Mouse (Mus musculus): ENCODE data around the gene St6galnac3. TPM values are rescaled to one million over a fixed set of nuclear protein-coding genes. Genes with fewer than 3 reads are reported as not detected.

The St6galnac3 gene
- polyA plus RNA-seq, 1 experiment from 2014 or later, result 25.6 TPM

- no peaks in the 10 kb centered on the region for H3K27me3 ChIP-seq (ENCODE audit: control insufficient read depth, insufficient read depth, low read length)
- WGBS, result 96% methylated on average over 4 of the region's 4 CpGs
- no peak overlapping the region for H3K9ac ChIP-seq (replicated peaks; ENCODE audit: low read depth, low read length)
- H3K4me1 ChIP-seq (ENCODE audit: control insufficient read depth, insufficient read depth, low read length), result peaks cover 11% of the 10 kb centered on the region
- H3K4me3 ChIP-seq (ENCODE audit: low read depth, low read length), result no peak overlapping the region
- no peaks in the 10 kb centered on the region for H3K36me3 ChIP-seq (ENCODE audit: control insufficient read depth, insufficient read depth, low read length)
- ATAC-seq (ENCODE audit: low read depth), result no peak
- no peaks in the 10 kb centered on the region for H3K9me3 ChIP-seq (ENCODE audit: control insufficient read depth, low read length)
- no peak overlapping the region for H3K27ac ChIP-seq (ENCODE audit: low read depth, low read length)
- H3K4me2 ChIP-seq (ENCODE audit: low read depth, low read length), result no peak overlapping the region
These were observed 437.4 kb downstream of the St6galnac3 start for GRCm38 (mm10) chr3:153287564-153287963.

GRCm38 (mm10) chr3:153287081-153287480, 437.9 kb downstream of the St6galnac3 start:
- Histone ChIP-seq H3K9me3 (ENCODE audit: control insufficient read depth, low read length) (no peaks in the 10 kb centered on the region), H3K27ac (ENCODE audit: low read depth, low read length) (no peak overlapping the region), H3K27me3 (ENCODE audit: control insufficient read depth, insufficient read depth, low read length) (no peaks in the 10 kb centered on the region), H3K4me2 (ENCODE audit: low read depth, low read length) (no peak overlapping the region), H3K4me1 (ENCODE audit: control insufficient read depth, insufficient read depth, low read length) (peaks cover 11% of the 10 kb centered on the region), H3K4me3 (ENCODE audit: low read depth, low read length) (no peak overlapping the region), H3K9ac (replicated peaks; ENCODE audit: low read depth, low read length) (no peak overlapping the region), H3K36me3 (ENCODE audit: control insufficient read depth, insufficient read depth, low read length) (no peaks in the 10 kb centered on the region)
- 70% methylated on average over 6 of the region's 6 CpGs for WGBS
- ATAC-seq (ENCODE audit: low read depth), result no peak

- Histone ChIP-seq H3K4me1 (ENCODE audit: control insufficient read depth, insufficient read depth, low read length) (peaks cover 22% of the 10 kb centered on the region), H3K36me3 (ENCODE audit: control insufficient read depth, insufficient read depth, low read length) (no peaks in the 10 kb centered on the region), H3K27ac (ENCODE audit: low read depth, low read length) (no peak overlapping the region), H3K4me3 (ENCODE audit: low read depth, low read length) (no peak overlapping the region), H3K4me2 (ENCODE audit: low read depth, low read length) (no peak overlapping the region), H3K27me3 (ENCODE audit: control insufficient read depth, insufficient read depth, low read length) (no peaks in the 10 kb centered on the region), H3K9ac (replicated peaks; ENCODE audit: low read depth, low read length) (no peak overlapping the region), H3K9me3 (ENCODE audit: control insufficient read depth, low read length) (no peaks in the 10 kb centered on the region)
- ATAC-seq (ENCODE audit: low read depth), result no peak
- 56% methylated on average over 16 of the region's 16 CpGs for WGBS
These were observed 442.7 kb downstream of the St6galnac3 start for GRCm38 (mm10) chr3:153282123-153282765.

GRCm38 (mm10) chr3:153278249-153278648, 446.7 kb downstream of the St6galnac3 start:
- Histone ChIP-seq H3K4me2 (ENCODE audit: low read depth, low read length) (no peak overlapping the region), H3K9me3 (ENCODE audit: control insufficient read depth, low read length) (peaks cover 2% of the 10 kb centered on the region; the same call in 1 of the 2 replicates), H3K9ac (replicated peaks; ENCODE audit: low read depth, low read length) (no peak overlapping the region), H3K36me3 (ENCODE audit: control insufficient read depth, insufficient read depth, low read length) (no peaks in the 10 kb centered on the region), H3K27ac (ENCODE audit: low read depth, low read length) (no peak overlapping the region), H3K4me1 (ENCODE audit: control insufficient read depth, insufficient read depth, low read length) (peaks cover 22% of the 10 kb centered on the region), H3K4me3 (ENCODE audit: low read depth, low read length) (no peak overlapping the region), H3K27me3 (ENCODE audit: control insufficient read depth, insufficient read depth, low read length) (no peaks in the 10 kb centered on the region)
- no peak for ATAC-seq (ENCODE audit: low read depth)
- 86% methylated on average over 5 of the region's 5 CpGs for WGBS

GRCm38 (mm10) chr3:153277389-153277999, 447.5 kb downstream of the St6galnac3 start:
- Histone ChIP-seq H3K36me3 (ENCODE audit: control insufficient read depth, insufficient read depth, low read length) (no peaks in the 10 kb centered on the region), H3K27me3 (ENCODE audit: control insufficient read depth, insufficient read depth, low read length) (no peaks in the 10 kb centered on the region), H3K27ac (ENCODE audit: low read depth, low read length) (peak overlapping the region; percentile 7; the same call in 1 of the 2 replicates), H3K4me1 (ENCODE audit: control insufficient read depth, insufficient read depth, low read length) (peaks cover 19% of the 10 kb centered on the region), H3K9ac (replicated peaks; ENCODE audit: low read depth, low read length) (no peak overlapping the region), H3K9me3 (ENCODE audit: control insufficient read depth, low read length) (peaks cover 3% of the 10 kb centered on the region; the same call in 1 of the 2 replicates), H3K4me2 (ENCODE audit: low read depth, low read length) (peak overlapping the region; percentile 24; the same call in 1 of the 2 replicates), H3K4me3 (ENCODE audit: low read depth, low read length) (no peak overlapping the region)
- WGBS, result 13% methylated on average over 16 of the region's 16 CpGs
- ATAC-seq (ENCODE audit: low read depth), result peak; percentile 80; the same call in 1 of the 2 replicates

GRCm38 (mm10) chr3:153276830-153277388, 448.1 kb downstream of the St6galnac3 start:
- ATAC-seq (ENCODE audit: low read depth), result peak; percentile 25; the same call in 1 of the 2 replicates
- H3K4me1 ChIP-seq (ENCODE audit: control insufficient read depth, insufficient read depth, low read length), result peaks cover 19% of the 10 kb centered on the region
- WGBS, result 37% methylated on average over 16 of the region's 16 CpGs

GRCm38 (mm10) chr3:153276101-153276829, 448.7 kb downstream of the St6galnac3 start:
- Histone ChIP-seq H3K4me1 (ENCODE audit: control insufficient read depth, insufficient read depth, low read length) (peaks cover 17% of the 10 kb centered on the region), H3K4me2 (ENCODE audit: low read depth, low read length) (peak overlapping the region; percentile 24; the same call in 1 of the 2 replicates), H3K27me3 (ENCODE audit: control insufficient read depth, insufficient read depth, low read length) (no peaks in the 10 kb centered on the region), H3K4me3 (ENCODE audit: low read depth, low read length) (no peak overlapping the region), H3K27ac (ENCODE audit: low read depth, low read length) (0 out of 2 replicates have a peak overlapping the region, but pooled peaks have one; percentile 18), H3K9ac (replicated peaks; ENCODE audit: low read depth, low read length) (no peak overlapping the region), H3K9me3 (ENCODE audit: control insufficient read depth, low read length) (peaks cover 3% of the 10 kb centered on the region; the same call in 1 of the 2 replicates), H3K36me3 (ENCODE audit: control insufficient read depth, insufficient read depth, low read length) (no peaks in the 10 kb centered on the region)
- WGBS, result 57% methylated on average over 8 of the region's 8 CpGs
- ATAC-seq (ENCODE audit: low read depth), result no peak

More at GRCm38 (mm10) chr3:153276830-153277388, 448.1 kb downstream of the St6galnac3 start:
- Histone ChIP-seq H3K4me3 (ENCODE audit: low read depth, low read length) (no peak overlapping the region), H3K9me3 (ENCODE audit: control insufficient read depth, low read length) (peaks cover 3% of the 10 kb centered on the region; the same call in 1 of the 2 replicates), H3K27ac (ENCODE audit: low read depth, low read length) (peak overlapping the region; percentile 18; the same call in 1 of the 2 replicates), H3K27me3 (ENCODE audit: control insufficient read depth, insufficient read depth, low read length) (no peaks in the 10 kb centered on the region), H3K36me3 (ENCODE audit: control insufficient read depth, insufficient read depth, low read length) (no peaks in the 10 kb centered on the region), H3K9ac (replicated peaks; ENCODE audit: low read depth, low read length) (no peak overlapping the region), H3K4me2 (ENCODE audit: low read depth, low read length) (peak overlapping the region; percentile 24; the same call in 1 of the 2 replicates)

- no peak overlapping the region for H3K4me3 ChIP-seq (ENCODE audit: low read depth, low read length)
- no peak overlapping the region for H3K27ac ChIP-seq (ENCODE audit: low read depth, low read length)
- 91% methylated on average over 1 of the region's 1 CpGs for WGBS
- no peaks in the 10 kb centered on the region for H3K27me3 ChIP-seq (ENCODE audit: control insufficient read depth, insufficient read depth, low read length)
- H3K4me1 ChIP-seq (ENCODE audit: control insufficient read depth, insufficient read depth, low read length), result peaks cover 8% of the 10 kb centered on the region
- no peak overlapping the region for H3K9ac ChIP-seq (replicated peaks; ENCODE audit: low read depth, low read length)
- no peak for ATAC-seq (ENCODE audit: low read depth)
- H3K36me3 ChIP-seq (ENCODE audit: control insufficient read depth, insufficient read depth, low read length), result no peaks in the 10 kb centered on the region
- H3K4me2 ChIP-seq (ENCODE audit: low read depth, low read length), result no peak overlapping the region
- peaks cover 3% of the 10 kb centered on the region; the same call in 1 of the 2 replicates for H3K9me3 ChIP-seq (ENCODE audit: control insufficient read depth, low read length)
These were observed 452.7 kb downstream of the St6galnac3 start for GRCm38 (mm10) chr3:153272241-153272640.

All from neural tube, embryonic 14.5 days (tissue).